Mouse (Mus musculus): ENCODE measurements around the gene Sept9.

Gene Sept9

GRCm38 (mm10) chr11:117397755-117398154 lies 198.3 kb downstream of the Sept9 start:
- in situ Hi-C loops (cut with MseI, MboI), result no loop called here

- in situ Hi-C loops (cut with MseI, MboI), result no loop called here
Observed at GRCm38 (mm10) chr11:117398191-117398590, 198.7 kb downstream of the Sept9 start.

DNA sequence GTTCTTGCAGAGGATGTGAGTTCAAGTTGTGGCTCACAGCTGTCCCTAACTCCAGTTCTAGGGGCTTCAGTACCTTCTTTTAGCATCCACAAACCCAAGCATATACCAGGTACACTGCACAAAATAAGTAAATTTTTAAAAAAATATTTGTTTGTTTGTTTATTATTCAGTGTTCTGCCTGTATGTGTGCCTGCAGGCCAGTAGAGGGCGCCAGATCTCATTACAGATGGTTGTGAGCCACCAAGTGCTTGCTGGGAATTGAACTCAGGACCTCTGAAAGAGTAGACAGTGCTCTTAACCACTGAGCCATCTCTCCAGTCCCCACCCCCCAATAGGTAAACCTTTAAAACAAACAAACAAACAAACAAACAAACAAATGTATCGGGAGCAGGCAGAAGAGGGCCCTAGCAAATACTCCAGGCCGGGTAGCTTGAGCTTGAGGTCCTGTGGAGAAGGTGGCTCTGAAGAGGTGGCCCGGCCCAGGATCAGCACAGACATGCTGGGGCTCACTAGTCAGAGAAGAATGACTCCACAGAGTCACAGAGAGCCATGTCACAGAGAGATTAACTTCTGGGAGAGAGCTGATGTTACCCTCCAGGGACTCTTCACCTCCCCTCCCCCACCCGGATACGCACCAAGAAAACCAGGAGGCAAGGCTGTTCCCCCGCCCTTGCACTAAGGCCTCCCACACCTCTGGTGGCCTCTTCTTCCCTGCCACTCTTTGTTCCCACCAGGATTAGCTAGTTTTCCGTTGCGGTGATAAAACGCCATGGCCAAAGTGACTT lies 202.3 kb downstream of the Sept9 start:
- in situ Hi-C loops (cut with MseI, MboI), result no loop called here

DNA sequence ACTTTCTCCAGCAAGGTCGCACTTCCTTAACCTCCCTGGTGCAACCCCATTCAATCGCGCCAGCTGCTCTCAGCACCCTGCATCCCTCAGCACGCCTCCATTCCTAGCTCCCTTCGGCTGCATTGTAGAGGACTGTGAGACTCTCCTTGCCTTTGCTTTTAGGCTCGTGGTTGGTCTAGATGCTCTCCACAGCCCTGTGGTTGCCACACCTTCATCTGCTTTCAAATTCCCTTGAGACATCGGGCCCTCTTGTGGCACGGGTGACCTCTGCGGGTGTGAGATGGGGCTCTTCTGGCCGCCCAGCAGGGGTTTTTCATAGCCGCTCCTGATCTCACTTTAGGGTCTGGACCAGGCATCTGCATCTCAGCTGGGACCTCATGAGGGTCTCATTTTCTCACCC lies 203.1 kb downstream of the Sept9 start:
- in situ Hi-C loops (cut with MseI, MboI), result no loop called here

- in situ Hi-C loops (cut with MseI, MboI), result no loop called here
Observed at GRCm38 (mm10) chr11:117403073-117403472, 203.6 kb downstream of the Sept9 start.

GRCm38 (mm10) chr11:117403781-117404180 lies 204.3 kb downstream of the Sept9 start:
- in situ Hi-C loops (cut with MseI, MboI), result no loop called here

GRCm38 (mm10) chr11:117406711-117407110 lies 207.2 kb downstream of the Sept9 start:
- in situ Hi-C loops (cut with MseI, MboI), result no loop called here

GRCm38 (mm10) chr11:117407196-117407595 lies 207.7 kb downstream of the Sept9 start:
- in situ Hi-C loops (cut with MseI, MboI), result no loop called here

DNA sequence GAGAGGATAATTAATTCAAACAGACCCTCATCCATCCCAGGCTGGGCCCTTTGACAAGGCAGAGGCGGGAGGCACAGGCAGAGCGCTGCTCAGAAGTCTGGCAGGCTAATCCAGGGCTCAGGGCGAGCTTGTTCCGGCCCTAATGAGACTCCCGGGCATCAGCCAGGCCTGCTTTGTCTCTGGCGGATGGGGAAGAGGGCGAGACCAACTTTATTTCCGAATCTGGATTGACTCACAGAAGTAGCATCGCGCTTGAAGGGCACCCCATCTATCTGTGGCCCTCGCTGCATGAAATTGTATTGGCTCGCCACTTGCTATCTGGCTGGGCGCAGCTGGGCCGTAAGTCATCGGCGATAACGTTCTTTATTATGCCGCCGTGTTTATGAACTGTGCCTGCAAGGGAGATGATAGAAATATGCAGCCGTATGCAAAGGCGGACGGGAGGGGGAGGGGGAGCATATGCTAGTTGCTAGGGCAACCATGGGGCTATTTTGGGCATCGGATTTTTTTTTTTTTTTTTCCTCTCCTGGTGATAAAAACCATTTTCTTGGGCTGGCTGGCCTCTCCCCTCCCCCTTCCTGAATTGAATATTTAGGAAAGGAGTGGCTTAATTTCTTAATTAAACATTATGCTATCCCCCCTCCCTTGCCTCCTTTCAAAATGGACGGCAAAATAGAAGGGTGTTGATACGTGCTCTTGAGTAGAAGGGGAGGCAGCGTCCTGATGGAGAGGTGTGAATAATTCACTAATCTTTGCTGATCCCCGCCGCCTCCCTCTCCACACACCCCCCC lies 208.4 kb downstream of the Sept9 start:
- in situ Hi-C loops (cut with MseI, MboI), result no loop called here

GRCm38 (mm10) chr11:117408442-117409031 lies 209.1 kb downstream of the Sept9 start:
- in situ Hi-C loops (cut with MseI, MboI), result no loop called here

DNA sequence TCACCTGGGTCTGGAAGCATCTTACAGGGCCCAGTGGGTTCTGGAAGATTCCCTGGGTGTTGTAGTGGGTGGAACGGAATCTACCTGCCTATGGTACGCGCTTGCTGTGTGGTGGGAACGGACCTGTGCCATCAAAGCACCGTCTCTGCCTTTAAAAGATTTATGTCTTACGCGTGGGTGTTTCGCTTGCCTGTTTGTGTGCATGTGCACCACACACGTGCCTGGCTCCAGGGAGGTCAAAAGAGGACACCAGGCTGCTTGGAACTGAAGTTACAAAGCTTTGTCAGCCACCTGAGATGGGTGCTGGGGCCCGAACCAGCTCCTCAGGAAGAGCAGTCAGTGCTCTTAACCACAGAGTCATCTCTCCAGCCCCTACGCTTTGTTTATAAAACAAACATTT lies 209.9 kb downstream of the Sept9 start:
- in situ Hi-C loops (cut with MseI, MboI), result no loop called here

- in situ Hi-C loops (cut with MseI, MboI), result no loop called here
Observed at GRCm38 (mm10) chr11:117410059-117410458, 210.6 kb downstream of the Sept9 start.

GRCm38 (mm10) chr11:117411663-117412062 lies 212.2 kb downstream of the Sept9 start:
- in situ Hi-C loops (cut with MseI, MboI), result no loop called here
